Mouse (Mus musculus) liver, embryonic 13.5 days (tissue): Measurements from ENCODE around the gene Fam151a. TPM values are rescaled to one million over a fixed set of nuclear protein-coding genes. Genes with fewer than 3 reads are reported as not detected.

ENCODE experiments used
- ATAC-seq: fragments of 200-750 bp; cut with Nextera tagmentation; 2 replicates; pipeline ENCODE4 v1.8.0; 2017; ENCODE audit warnings: low read depth, mild to moderate bottlenecking, moderate number of reproducible peaks, moderate library complexity
- DNase-seq: peaks from one replicate; pipeline ENCODE4 v3.0.0; 2022
- H3K27ac ChIP-seq: fragments of 300-500 bp; sonication (generic); 2 replicates; pipeline ENCODE4 v1.5.1; 2015; ENCODE audit warnings: moderate library complexity, mild to moderate bottlenecking, inconsistent platforms
- H3K27me3 ChIP-seq: fragments of 300-500 bp; sonication (generic); 2 replicates; pipeline ENCODE4 v1.6.1; 2015; ENCODE audit warnings: mild to moderate bottlenecking, inconsistent platforms
- H3K36me3 ChIP-seq: fragments of 300-500 bp; sonication (generic); 2 replicates; pipeline ENCODE4 v1.6.1; 2015; ENCODE audit warnings: mild to moderate bottlenecking, inconsistent platforms
- H3K4me1 ChIP-seq: fragments of 300-500 bp; sonication (generic); replicated peaks from 2 replicates; pipeline ENCODE4 v1.6.1; 2015; ENCODE audit warnings: inconsistent platforms
- H3K4me2 ChIP-seq: fragments of 300-500 bp; sonication (generic); 2 replicates; pipeline ENCODE4 v1.6.1; 2015; ENCODE audit warnings: inconsistent platforms, mild to moderate bottlenecking, moderate library complexity
- H3K4me3 ChIP-seq: fragments of 300-500 bp; sonication (generic); replicated peaks from 2 replicates; pipeline ENCODE4 v1.5.1; 2015; ENCODE audit warnings: mild to moderate bottlenecking, inconsistent platforms
- H3K9ac ChIP-seq: fragments of 300-500 bp; sonication (generic); 2 replicates; pipeline ENCODE4 v1.6.1; 2015; ENCODE audit warnings: mild to moderate bottlenecking, inconsistent platforms
- H3K9me3 ChIP-seq: fragments of 300-500 bp; sonication (generic); replicated peaks from 2 replicates; pipeline ENCODE4 v1.6.1; 2016; ENCODE audit warnings: inconsistent platforms
- WGBS: fragments of 180-500 bp; shearing (Covaris S2); methylation state at CpG from one replicate; pipeline ENCODE4 v1.1.7; 2015; ENCODE audit not compliant: insufficient replicate concordance; 5-methylcytosine and 5-hydroxymethylcytosine counted together
- polyA plus RNA-seq: library from polyadenylated mRNA; unstranded; fragments of >200 nt; fragmentation: Nextera tagmentation; extraction: Ambion mirVana; gene quantifications from 2 replicates; pipeline ENCODE4 v1.2.1, GENCODE M21; 2015

Gene Fam151a
- polyA plus RNA-seq: 0.09 TPM in 1 of 2 replicates, not detected in the other

DNA sequence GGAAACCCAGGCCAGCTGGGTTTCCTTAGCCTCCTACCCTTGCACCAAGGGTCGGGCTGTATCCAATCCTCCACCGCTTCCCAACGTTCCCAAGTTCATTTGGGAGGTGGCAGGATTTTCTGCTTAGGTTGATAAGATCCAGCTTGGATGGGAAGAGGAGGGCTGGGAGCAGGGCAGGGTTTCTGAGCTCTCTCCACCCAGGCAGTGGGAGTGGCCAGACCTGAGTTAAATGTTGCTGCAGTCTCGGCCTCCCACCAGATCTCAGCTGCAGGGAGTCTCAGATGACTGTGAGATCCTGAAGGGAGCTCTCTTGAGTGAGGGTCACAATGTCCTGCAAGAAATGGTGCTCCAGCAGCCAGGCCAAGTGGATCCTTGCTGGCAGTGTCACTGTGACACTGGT is at the start of gene Fam151a:
Fam151a (plus strand) TSS at position 254 of the 400 bp plus-strand sequence.
- no peaks in the 10 kb centered on the region for H3K9me3 ChIP-seq
- H3K27me3 ChIP-seq: no peaks in the 10 kb centered on the region
- no peak within 1 kb of the TSS for H3K27ac ChIP-seq
- H3K4me3 ChIP-seq: no peak within 1 kb of the TSS
- ATAC-seq (no peak), DNase-seq (no peak)
- no peak within 1 kb of the TSS for H3K4me2 ChIP-seq
- H3K9ac ChIP-seq: no peak within 1 kb of the TSS
- H3K4me1 ChIP-seq: no peaks in the 10 kb centered on the region
- no peaks in the 10 kb centered on the region for H3K36me3 ChIP-seq
- 49% methylated on average over 4 of the region's 4 CpGs for WGBS

- Histone ChIP-seq H3K4me1 (peaks cover 14% of the 10 kb centered on the region), H3K4me3 (no peak overlapping the region), H3K36me3 (no peaks in the 10 kb centered on the region), H3K9ac (0 out of 2 replicates have a peak overlapping the region, but pooled peaks have one; percentile 9), H3K27ac (no peak overlapping the region), H3K27me3 (peaks cover 6% of the 10 kb centered on the region), H3K9me3 (no peaks in the 10 kb centered on the region), H3K4me2 (no peak overlapping the region)
- DNase-seq: no peak
- 28% methylated on average over 3 of the region's 3 CpGs for WGBS
- ATAC-seq: peak; percentile 73
Measured at GRCm38 (mm10) chr4:106688636-106689296, 44.9 kb upstream of the Fam151a start.

- Histone ChIP-seq H3K27ac (no peak overlapping the region), H3K27me3 (peaks cover 13% of the 10 kb centered on the region), H3K9me3 (no peaks in the 10 kb centered on the region), H3K4me1 (peaks cover 3% of the 10 kb centered on the region), H3K4me2 (no peak overlapping the region), H3K36me3 (no peaks in the 10 kb centered on the region), H3K9ac (no peak overlapping the region), H3K4me3 (no peak overlapping the region)
- 70% methylated on average over 15 of the region's 15 CpGs for WGBS
- ATAC-seq (no peak), DNase-seq (no peak)
Measured at GRCm38 (mm10) chr4:106693841-106694430, 39.8 kb upstream of the Fam151a start.

GRCm38 (mm10) chr4:106699989-106700388 is 33.7 kb upstream of the Fam151a start:
- no peak overlapping the region for H3K9ac ChIP-seq
- no peak overlapping the region for H3K4me2 ChIP-seq
- H3K4me3 ChIP-seq: no peak overlapping the region
- WGBS: 15% methylated on average over 9 of the region's 9 CpGs
- H3K27ac ChIP-seq: no peak overlapping the region
- no peaks in the 10 kb centered on the region for H3K9me3 ChIP-seq
- H3K4me1 ChIP-seq: no peaks in the 10 kb centered on the region
- DNase-seq: no peak
- H3K27me3 ChIP-seq: peaks cover 31% of the 10 kb centered on the region
- ATAC-seq: no peak
- no peaks in the 10 kb centered on the region for H3K36me3 ChIP-seq

DNA sequence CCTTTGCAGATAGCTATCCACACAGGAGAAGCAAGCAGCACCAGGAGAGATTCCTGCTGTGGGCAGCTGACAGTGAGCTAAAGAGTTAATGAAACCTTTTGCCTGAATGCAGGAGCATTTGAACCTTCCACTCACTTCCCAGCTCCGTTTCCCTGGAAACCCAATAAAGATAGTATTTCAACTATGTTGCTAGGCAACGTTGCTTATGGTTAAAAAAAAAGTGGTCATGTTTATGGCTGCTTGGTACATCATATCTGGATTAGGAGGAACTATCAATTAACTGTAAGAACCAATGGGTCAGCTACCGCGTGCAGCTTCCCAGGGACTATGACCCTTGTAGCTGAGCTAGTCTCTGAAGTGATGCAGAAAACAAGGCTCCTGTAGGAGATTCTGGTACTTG is 32.9 kb upstream of the Fam151a start:
- H3K9ac ChIP-seq: no peak overlapping the region
- no peaks in the 10 kb centered on the region for H3K4me1 ChIP-seq
- WGBS: 41% methylated on average over 4 of the region's 4 CpGs
- no peaks in the 10 kb centered on the region for H3K36me3 ChIP-seq
- H3K4me3 ChIP-seq: no peak overlapping the region
- ATAC-seq: no peak
- no peak overlapping the region for H3K27ac ChIP-seq
- H3K9me3 ChIP-seq: no peaks in the 10 kb centered on the region
- no peak overlapping the region for H3K4me2 ChIP-seq
- no peak for DNase-seq
- H3K27me3 ChIP-seq: peaks cover 31% of the 10 kb centered on the region

- Histone ChIP-seq H3K9me3 (no peaks in the 10 kb centered on the region), H3K27ac (no peak overlapping the region), H3K36me3 (no peaks in the 10 kb centered on the region), H3K4me1 (peaks cover 8% of the 10 kb centered on the region; the same call in 1 of the 2 replicates), H3K4me3 (no peak overlapping the region), H3K9ac (no peak overlapping the region), H3K4me2 (no peak overlapping the region), H3K27me3 (peaks cover 24% of the 10 kb centered on the region)
- WGBS: 66% methylated on average over 10 of the region's 10 CpGs
- DNase-seq (no peak), ATAC-seq (no peak)
Measured at GRCm38 (mm10) chr4:106703956-106704355, 29.7 kb upstream of the Fam151a start.

GRCm38 (mm10) chr4:106704416-106704815 is 29.3 kb upstream of the Fam151a start:
- H3K9me3 ChIP-seq: no peaks in the 10 kb centered on the region
- peaks cover 24% of the 10 kb centered on the region for H3K27me3 ChIP-seq
- WGBS: 68% methylated on average over 11 of the region's 11 CpGs
- no peak for DNase-seq
- H3K4me3 ChIP-seq: no peak overlapping the region
- H3K9ac ChIP-seq: no peak overlapping the region
- ATAC-seq: no peak
- no peaks in the 10 kb centered on the region for H3K36me3 ChIP-seq
- H3K4me1 ChIP-seq: peaks cover 8% of the 10 kb centered on the region; the same call in 1 of the 2 replicates
- H3K4me2 ChIP-seq: no peak overlapping the region
- H3K27ac ChIP-seq: no peak overlapping the region

GRCm38 (mm10) chr4:106705096-106705665 is 28.5 kb upstream of the Fam151a start:
- no peak overlapping the region for H3K4me3 ChIP-seq
- DNase-seq (no peak), ATAC-seq (no peak)
- WGBS: 50% methylated on average over 8 of the region's 8 CpGs
- no peaks in the 10 kb centered on the region for H3K9me3 ChIP-seq
- H3K4me2 ChIP-seq: no peak overlapping the region
- H3K27me3 ChIP-seq: peaks cover 29% of the 10 kb centered on the region
- no peak overlapping the region for H3K9ac ChIP-seq
- peaks cover 8% of the 10 kb centered on the region; the same call in 1 of the 2 replicates for H3K4me1 ChIP-seq
- H3K27ac ChIP-seq: no peak overlapping the region
- H3K36me3 ChIP-seq: no peaks in the 10 kb centered on the region

DNA sequence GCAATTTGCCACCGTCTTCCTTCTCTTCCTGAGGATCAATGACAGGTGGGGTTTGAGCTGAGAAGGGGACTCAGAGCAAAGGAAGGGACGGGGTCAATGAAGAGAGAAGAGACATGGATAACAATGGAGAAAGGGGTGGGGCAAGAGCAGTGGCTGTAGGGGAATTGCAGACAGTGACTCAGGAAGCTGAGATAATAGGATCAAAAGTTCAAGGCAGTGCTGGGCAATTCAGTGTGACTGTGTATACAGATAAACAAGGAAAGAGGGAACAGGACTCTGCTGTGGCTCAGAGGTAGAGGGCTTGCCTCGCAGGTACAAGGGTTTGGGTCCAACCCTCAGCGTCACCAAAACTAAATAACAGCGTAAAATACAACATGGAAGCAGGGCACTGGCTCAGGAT is 25.7 kb upstream of the Fam151a start:
- H3K27ac ChIP-seq: no peak overlapping the region
- 18% methylated on average over 5 of the region's 5 CpGs for WGBS
- H3K4me3 ChIP-seq: no peak overlapping the region
- DNase-seq (no peak), ATAC-seq (peak; percentile 36; the same call in 1 of the 2 replicates)
- no peaks in the 10 kb centered on the region for H3K36me3 ChIP-seq
- no peak overlapping the region for H3K9ac ChIP-seq
- peaks cover 8% of the 10 kb centered on the region; the same call in 1 of the 2 replicates for H3K27me3 ChIP-seq
- no peaks in the 10 kb centered on the region for H3K9me3 ChIP-seq
- H3K4me2 ChIP-seq: peak overlapping the region; percentile 4; the same call in 1 of the 2 replicates
- H3K4me1 ChIP-seq: peaks cover 8% of the 10 kb centered on the region; the same call in 1 of the 2 replicates

DNA sequence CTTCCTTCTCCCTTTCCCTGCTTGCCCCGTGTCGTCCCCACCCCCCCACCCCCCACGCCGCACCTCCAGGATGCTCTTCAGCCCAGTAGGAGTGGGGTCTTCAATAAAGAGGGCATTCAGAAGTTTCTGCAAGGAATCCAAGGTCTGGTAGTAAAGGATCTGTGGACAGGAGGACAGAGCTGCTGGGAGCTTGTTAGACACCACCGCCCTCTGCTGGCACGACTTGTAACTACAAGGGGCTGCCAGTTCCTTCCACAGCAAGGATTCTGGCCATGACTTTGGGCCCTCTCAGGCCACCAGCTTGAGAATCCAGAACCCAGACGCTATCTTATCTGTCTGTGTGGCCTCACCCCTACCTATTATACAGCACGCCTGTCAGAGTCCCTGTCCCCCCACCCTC is 25.3 kb upstream of the Fam151a start:
- peaks cover 8% of the 10 kb centered on the region; the same call in 1 of the 2 replicates for H3K4me1 ChIP-seq
- no peak overlapping the region for H3K27ac ChIP-seq
- no peaks in the 10 kb centered on the region for H3K36me3 ChIP-seq
- 0 out of 2 replicates have a peak, but pooled peaks cover 6% of the 10 kb centered on the region for H3K27me3 ChIP-seq
- no peak overlapping the region for H3K4me3 ChIP-seq
- H3K9ac ChIP-seq: no peak overlapping the region
- WGBS: 0% methylated on average over 8 of the region's 8 CpGs
- H3K9me3 ChIP-seq: no peaks in the 10 kb centered on the region
- DNase-seq (peak; percentile 69), ATAC-seq (peak; percentile 51; the same call in 1 of the 2 replicates)
- H3K4me2 ChIP-seq: peak overlapping the region; percentile 4; the same call in 1 of the 2 replicates

GRCm38 (mm10) chr4:106713622-106714021 is 20.1 kb upstream of the Fam151a start:
- 66% methylated on average over 6 of the region's 6 CpGs for WGBS
- Histone ChIP-seq H3K4me3 (no peak overlapping the region), H3K36me3 (no peaks in the 10 kb centered on the region), H3K9ac (no peak overlapping the region), H3K4me1 (peaks cover 5% of the 10 kb centered on the region; the same call in 1 of the 2 replicates), H3K27me3 (0 out of 2 replicates have a peak, but pooled peaks cover 8% of the 10 kb centered on the region), H3K27ac (no peak overlapping the region), H3K4me2 (no peak overlapping the region), H3K9me3 (no peaks in the 10 kb centered on the region)
- ATAC-seq (no peak), DNase-seq (no peak)
